Mouse (Mus musculus) heart, postnatal 0 days (tissue): Measurements from ENCODE around the gene Gcn1l1. TPM values are rescaled to one million over a fixed set of nuclear protein-coding genes. Genes with fewer than 3 reads are reported as not detected.

ENCODE experiments used
- ATAC-seq: fragments of 200-750 bp; cut with Nextera tagmentation; 2 replicates; pipeline ENCODE4 v1.8.0; 2017; ENCODE audit warnings: low read depth, moderate number of reproducible peaks, moderate library complexity; ENCODE audit not compliant: insufficient read depth
- DNase-seq: peaks from one replicate; pipeline ENCODE4 v3.0.0-alpha.2; 2016; ENCODE audit warnings: low spot score
- H3K27ac ChIP-seq: fragments of 300-500 bp; sonication (generic); 2 replicates; pipeline ENCODE4 v1.5.1; 2014; ENCODE audit warnings: low read depth, mild to moderate bottlenecking
- H3K27me3 ChIP-seq: fragments of 300-500 bp; sonication (generic); 2 replicates; pipeline ENCODE4 v1.6.1; 2014; ENCODE audit warnings: low read length, mixed read lengths; ENCODE audit not compliant: control insufficient read depth, insufficient read depth
- H3K36me3 ChIP-seq: fragments of 300-500 bp; sonication (generic); replicated peaks from 2 replicates; pipeline ENCODE4 v1.6.1; 2014; ENCODE audit warnings: low read length, mixed read lengths; ENCODE audit not compliant: control insufficient read depth, insufficient read depth
- H3K4me1 ChIP-seq: fragments of 300-500 bp; sonication (generic); 2 replicates; pipeline ENCODE4 v1.6.1; 2014; ENCODE audit warnings: antibody characterized with exemption; ENCODE audit not compliant: control insufficient read depth, insufficient read depth
- H3K4me2 ChIP-seq: fragments of 300-500 bp; sonication (generic); 2 replicates; pipeline ENCODE4 v1.6.1; 2014; ENCODE audit warnings: low read depth, mild to moderate bottlenecking, low read length, moderate library complexity
- H3K4me3 ChIP-seq: fragments of 300-500 bp; sonication (generic); 2 replicates; pipeline ENCODE4 v1.5.1; 2014; ENCODE audit warnings: low read depth, low read length
- H3K9ac ChIP-seq: fragments of 300-500 bp; sonication (generic); replicated peaks from 2 replicates; pipeline ENCODE4 v1.6.1; 2014; ENCODE audit warnings: low read depth, low read length, mixed read lengths
- H3K9me3 ChIP-seq: fragments of 300-500 bp; sonication (generic); replicated peaks from 2 replicates; pipeline ENCODE4 v1.6.1; 2016; ENCODE audit warnings: low read length; ENCODE audit not compliant: control insufficient read depth
- CTCF ChIP-seq: IDR thresholded peaks from 2 replicates; pipeline ENCODE4 v1.5.1; 2016; ENCODE audit warnings: antibody characterized with exemption, control low read depth, low read depth
- EP300 ChIP-seq: IDR thresholded peaks from 2 replicates; pipeline ENCODE4 v1.6.1; 2016; ENCODE audit warnings: antibody characterized with exemption, low read depth
- WGBS: fragments of 180-500 bp; shearing (Covaris S2); extraction: QIAGEN DNeasy Blood & Tissue Kit; methylation state at CpG from one replicate; pipeline ENCODE4 v1.1.7; 2014; 5-methylcytosine and 5-hydroxymethylcytosine counted together
- polyA plus RNA-seq: library from polyadenylated mRNA; unstranded; fragments of >200 nt; fragmentation: Nextera tagmentation; extraction: Ambion mirVana; gene quantifications from 2 replicates; pipeline ENCODE4 v1.2.1, GENCODE M21; 2015
- total RNA-seq: library from RNA; depleted of rRNA; stranded (reverse); fragments of >200 nt; gene quantifications from 2 replicates; pipeline ENCODE4 v1.2.3, GENCODE M21; 2014; ENCODE audit warnings: low replicate concordance

Gcn1l1 gene
- total and polyA plus RNA-seq, 2 experiments from 2014 or later: 13.6 to 38.3 TPM

DNA sequence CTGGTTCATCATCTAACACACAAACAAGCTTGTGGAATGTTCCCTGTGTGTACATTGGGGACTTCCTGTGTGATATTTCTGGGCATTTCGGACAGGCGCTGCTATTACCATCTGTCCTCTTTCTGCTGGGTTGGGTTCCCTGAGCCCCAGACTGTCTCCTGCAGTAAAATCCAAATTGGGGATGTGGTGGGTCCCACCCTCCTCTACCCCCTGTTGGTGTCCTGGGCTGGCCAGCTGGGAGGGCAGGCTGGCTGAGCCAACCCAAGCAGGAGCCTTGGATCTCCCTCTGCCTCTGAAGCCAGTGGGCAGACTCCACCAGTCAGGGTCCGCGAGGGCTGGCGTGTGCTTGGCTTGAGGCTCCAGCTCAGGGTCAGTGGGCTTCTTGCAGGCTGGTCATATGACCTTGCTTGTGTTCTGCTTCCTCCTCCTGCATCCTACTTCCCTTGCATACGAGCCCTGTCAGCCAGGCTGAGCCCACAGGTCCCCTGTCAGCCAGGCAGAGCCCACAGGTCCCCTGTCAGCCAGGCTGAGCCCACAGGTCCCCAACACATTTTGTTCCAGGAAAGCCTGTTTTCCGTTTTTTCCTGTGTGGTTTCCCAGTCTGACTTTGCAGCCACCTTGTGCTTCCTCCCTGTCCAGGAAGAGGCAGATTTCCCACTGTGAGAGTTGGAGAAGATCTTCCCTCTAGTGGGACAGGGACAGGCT, 35.2 kb upstream of the Gcn1l1 start:
- DNase-seq (no peak), ATAC-seq (no peak)
- no peaks in the 10 kb centered on the region for H3K27me3 ChIP-seq
- H3K9me3 ChIP-seq: no peaks in the 10 kb centered on the region
- H3K36me3 ChIP-seq: no peaks in the 10 kb centered on the region
- H3K9ac ChIP-seq: peak overlapping the region; percentile 15; the same call in 1 of the 2 replicates
- H3K27ac ChIP-seq: peak overlapping the region; percentile 93
- peaks cover 76% of the 10 kb centered on the region for H3K4me1 ChIP-seq
- peak overlapping the region; percentile 21; the same call in 1 of the 2 replicates for H3K4me2 ChIP-seq
- no peak overlapping the region for H3K4me3 ChIP-seq
- no peak for TF ChIP-seq CTCF
- no peak for TF ChIP-seq EP300
- WGBS: 32% methylated on average over 7 of the region's 7 CpGs

GRCm38 (mm10) chr5:115530447-115530809, 34.6 kb upstream of the Gcn1l1 start:
- H3K9ac ChIP-seq: peak overlapping the region; percentile 15; the same call in 1 of the 2 replicates
- H3K9me3 ChIP-seq: no peaks in the 10 kb centered on the region
- DNase-seq: no peak
- TF ChIP-seq EP300 (no peak), CTCF (no peak)
- H3K27ac ChIP-seq: peak overlapping the region; percentile 93
- no peaks in the 10 kb centered on the region for H3K36me3 ChIP-seq
- WGBS: 52% methylated on average over 8 of the region's 8 CpGs
- H3K4me1 ChIP-seq: peaks cover 78% of the 10 kb centered on the region
- no peaks in the 10 kb centered on the region for H3K27me3 ChIP-seq
- H3K4me3 ChIP-seq: no peak overlapping the region
- ATAC-seq: no peak
- H3K4me2 ChIP-seq: peak overlapping the region; percentile 21; the same call in 1 of the 2 replicates

DNA sequence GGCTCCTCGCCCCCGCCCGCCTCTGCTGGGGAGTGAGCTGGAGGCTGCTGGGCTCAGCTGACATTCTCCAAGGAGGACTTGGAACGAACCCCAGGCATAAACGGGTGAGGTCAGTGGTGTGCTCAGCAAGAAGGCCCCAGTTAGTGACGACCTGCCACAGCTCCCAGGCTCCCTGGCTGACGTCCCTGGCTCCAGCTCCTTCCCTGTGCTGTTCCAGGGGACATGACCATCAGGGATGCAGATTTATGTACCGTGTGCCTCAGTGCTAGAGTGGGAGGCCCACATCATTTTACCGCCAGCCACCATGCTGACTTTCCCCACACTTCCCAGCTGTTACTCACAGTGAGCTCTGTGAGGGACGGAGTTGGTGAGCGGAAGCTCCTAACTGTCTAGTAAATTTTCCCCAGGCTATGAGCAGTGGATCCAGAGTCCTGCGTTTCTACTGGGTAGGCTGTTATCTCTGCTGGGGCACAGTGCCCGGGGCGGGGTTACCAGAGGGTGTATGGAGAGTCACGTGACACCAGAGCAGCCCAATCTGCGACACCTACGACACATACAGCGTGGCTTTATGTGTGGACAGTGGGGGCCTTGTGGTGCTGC, 33.3 kb upstream of the Gcn1l1 start:
- Histone ChIP-seq H3K27me3 (no peaks in the 10 kb centered on the region), H3K36me3 (no peaks in the 10 kb centered on the region), H3K4me2 (peak overlapping the region; percentile 44), H3K9ac (no peak overlapping the region; the same call in 1 of the 2 replicates), H3K27ac (peak overlapping the region; percentile 93), H3K9me3 (no peaks in the 10 kb centered on the region), H3K4me1 (peaks cover 78% of the 10 kb centered on the region), H3K4me3 (0 out of 2 replicates have a peak overlapping the region, but pooled peaks have one; percentile 6)
- TF ChIP-seq EP300 (no peak), CTCF (no peak)
- 12% methylated on average over 18 of the region's 18 CpGs for WGBS
- ATAC-seq: peak; percentile 87
- DNase-seq: peak; percentile 90

DNA sequence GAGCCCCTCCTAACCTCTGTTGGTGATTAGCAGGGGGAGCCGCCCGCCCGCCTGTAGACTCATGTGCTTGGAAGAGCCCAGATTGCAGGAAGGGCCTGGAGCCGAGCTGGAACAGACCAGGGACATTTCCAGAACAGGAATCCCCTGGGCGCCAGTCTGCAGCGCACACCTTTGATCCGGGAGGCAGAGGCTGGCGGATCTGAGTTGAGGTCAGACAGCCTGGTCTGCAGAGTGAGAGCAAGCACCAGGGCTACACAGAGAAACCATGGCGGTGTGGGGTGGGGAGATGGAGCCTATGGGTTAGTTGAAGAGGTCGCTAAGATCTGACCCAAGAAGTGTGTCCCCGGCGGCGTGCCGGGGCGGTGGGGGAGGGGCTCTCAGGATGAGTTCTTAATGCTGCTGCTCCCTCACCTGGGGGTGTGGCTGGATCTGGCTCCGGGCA, 30.7 kb upstream of the Gcn1l1 start:
- no peak for ATAC-seq
- no peak overlapping the region for H3K4me3 ChIP-seq
- H3K9ac ChIP-seq: no peak overlapping the region

GRCm38 (mm10) chr5:115534856-115535255, 30.2 kb upstream of the Gcn1l1 start:
- Histone ChIP-seq H3K4me3 (no peak overlapping the region), H3K9me3 (no peaks in the 10 kb centered on the region), H3K4me1 (peaks cover 64% of the 10 kb centered on the region), H3K9ac (no peak overlapping the region), H3K27ac (peak overlapping the region; percentile 72), H3K36me3 (no peaks in the 10 kb centered on the region), H3K27me3 (no peaks in the 10 kb centered on the region), H3K4me2 (peak overlapping the region; percentile 31)
- WGBS: 34% methylated on average over 8 of the region's 8 CpGs
- peak; percentile 54 for DNase-seq
- no peak for ATAC-seq
- no peak for TF ChIP-seq EP300

More for the DNA sequence above, 30.7 kb upstream of the Gcn1l1 start:
- WGBS: 16% methylated on average over 16 of the region's 16 CpGs
- H3K4me2 ChIP-seq: peak overlapping the region; percentile 31
- no peaks in the 10 kb centered on the region for H3K27me3 ChIP-seq
- peak overlapping the region; percentile 72 for H3K27ac ChIP-seq
- TF ChIP-seq EP300 (no peak), CTCF (no peak)
- H3K9me3 ChIP-seq: no peaks in the 10 kb centered on the region
- DNase-seq: no peak
- H3K36me3 ChIP-seq: no peaks in the 10 kb centered on the region
- peaks cover 69% of the 10 kb centered on the region for H3K4me1 ChIP-seq

- peaks cover 56% of the 10 kb centered on the region for H3K4me1 ChIP-seq
These were observed 29.4 kb upstream of the Gcn1l1 start for GRCm38 (mm10) chr5:115535635-115536034.

More at GRCm38 (mm10) chr5:115535635-115536034, 29.4 kb upstream of the Gcn1l1 start:
- Histone ChIP-seq H3K4me3 (no peak overlapping the region), H3K27ac (peak overlapping the region; percentile 72), H3K27me3 (no peaks in the 10 kb centered on the region), H3K4me2 (no peak overlapping the region), H3K36me3 (no peaks in the 10 kb centered on the region), H3K9me3 (no peaks in the 10 kb centered on the region), H3K9ac (0 out of 2 replicates have a peak overlapping the region, but pooled peaks have one; percentile 10)
- no peak for DNase-seq
- no peak for ATAC-seq
- TF ChIP-seq CTCF (no peak), EP300 (no peak)
- 38% methylated on average over 7 of the region's 7 CpGs for WGBS
